Mouse (Mus musculus) cortical plate, adult 2 months (tissue): ENCODE measurements around the gene Anapc7.

ENCODE experiments used
- CTCF ChIP-seq: fragments of 200-500 bp; IDR thresholded peaks from 2 replicates; pipeline ENCODE4 v1.5.1; 2011; ENCODE audit warnings: mild to moderate bottlenecking, control low read depth, low read length; ENCODE audit not compliant: insufficient read depth; ENCODE audit errors: extremely low read depth
- POLR2A ChIP-seq: fragments of 200-500 bp; IDR thresholded peaks from 2 replicates; pipeline ENCODE4 v1.6.1; 2011; ENCODE audit warnings: mild to moderate bottlenecking, low read length, control low read depth; ENCODE audit not compliant: insufficient read depth; ENCODE audit errors: extremely low read depth

DNA sequence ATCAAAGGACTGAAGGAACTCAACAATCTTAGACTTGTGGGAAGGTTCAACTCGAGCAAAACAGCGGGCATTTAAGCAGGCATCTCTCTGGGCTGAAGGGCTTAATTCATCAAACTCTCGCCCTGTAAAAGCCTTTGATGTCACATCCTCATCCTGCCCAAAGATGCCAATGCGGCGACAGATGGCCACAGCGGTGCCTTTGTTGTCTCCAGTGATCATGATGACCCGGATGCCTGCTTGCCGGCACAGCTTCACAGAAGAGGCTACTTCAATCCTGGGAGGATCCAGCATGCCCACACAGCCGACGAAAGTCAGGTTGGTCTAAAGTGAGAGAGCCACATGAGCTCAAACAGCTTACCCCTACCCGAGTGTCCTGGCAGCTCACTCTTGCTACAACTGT lies 39.2 kb downstream of the Anapc7 start:
- TF ChIP-seq CTCF (no peak), POLR2A (no peak)
